In the genomic region with DNA sequence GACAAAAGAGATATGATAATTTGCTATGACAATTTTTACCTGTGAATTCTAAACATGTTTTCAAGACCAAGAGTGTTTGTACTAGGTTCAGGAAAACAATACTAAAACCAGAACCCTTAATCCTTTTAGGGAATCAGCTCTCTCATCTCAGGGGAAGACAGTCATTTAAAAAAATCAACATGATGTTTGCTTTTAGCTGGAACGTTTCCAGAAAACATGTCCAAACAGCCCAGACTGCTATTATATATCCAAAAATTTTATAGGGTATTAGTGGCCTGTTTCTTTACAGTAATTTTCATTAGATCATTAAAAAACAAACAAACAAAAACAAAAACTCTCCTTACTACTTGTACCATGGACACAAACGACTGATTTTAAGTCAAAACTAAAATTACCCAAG, we compare ENCODE assay signal across 9 mouse cellular contexts. TPM values are rescaled to one million over a fixed set of nuclear protein-coding genes. Genes with fewer than 3 reads are reported as not detected.
DNase-seq lines count a peak whose midpoint lies in the region; ATAC-seq and TF ChIP-seq lines count a peak whose summit lies in the region.
"Had no signal": no experiment of that assay in that cellular context is flagged by ENCODE, and none has a peak within 500 bp of the region (broad histone marks: within the 10 kb centered on the region; RNA-seq: fewer than 3 reads in every experiment).

No protein-coding gene starts in this region.

- TF ChIP-seq CTCF in left cerebral cortex, adult 2 months (IDR thresholded peaks at IDR 0.05): no peak

- WGBS in embryonic facial prominence, embryonic 15.5 days: 22% methylated on average over 2 of the region's 2 CpGs
- 13% methylated on average over 2 of the region's 2 CpGs for WGBS in intestine, embryonic 16.5 days

- peaks cover 12% of the 10 kb centered on the region for H3K36me3 ChIP-seq in embryonic facial prominence, embryonic 15.5 days
- 0 out of 2 replicates have a peak, but pooled peaks cover 2% of the 10 kb centered on the region for H3K36me3 ChIP-seq in intestine, embryonic 16.5 days (ENCODE audit: control insufficient read depth, insufficient read depth, low read length)
- H3K36me3 ChIP-seq in myocyte (ENCODE audit: control insufficient read depth, insufficient read depth): peaks cover 20% of the 10 kb centered on the region

- no peaks in the 10 kb centered on the region for H3K9me3 ChIP-seq in embryonic facial prominence, embryonic 15.5 days (replicated peaks)
- H3K9me3 ChIP-seq in intestine, embryonic 16.5 days (ENCODE audit: control insufficient read depth, low read length): no peaks in the 10 kb centered on the region

- no peak overlapping the region for H3ac ChIP-seq in myocyte (ENCODE audit: control insufficient read depth, insufficient read length)

- H3K4me2 ChIP-seq in embryonic facial prominence, embryonic 15.5 days (replicated peaks): peak overlapping the region; percentile 48
- H3K4me2 ChIP-seq in intestine, embryonic 16.5 days (ENCODE audit: low read depth, low read length): peak overlapping the region; percentile 66
- H3K4me2 ChIP-seq in myocyte (ENCODE audit: low read depth): peak overlapping the region; percentile 91

- peak overlapping the region; percentile 91 for H3K4me3 ChIP-seq in left cerebral cortex, adult 2 months
- H3K4me3 ChIP-seq in embryonic facial prominence, embryonic 15.5 days (replicated peaks): peak overlapping the region; percentile 99
- peak overlapping the region; percentile 33 for H3K4me3 ChIP-seq in intestine, embryonic 16.5 days (ENCODE audit: low read length)
- peak overlapping the region; percentile 76 for H3K4me3 ChIP-seq in myocyte

- no peak for ATAC-seq in embryonic facial prominence, embryonic 15.5 days (ENCODE audit: insufficient number of reproducible peaks, low FRiP score, low TSS enrichment, low read depth)
- ATAC-seq in intestine, embryonic 16.5 days: no peak

- H3K79me2 ChIP-seq in myocyte (ENCODE audit: control insufficient read depth, insufficient read depth): peaks cover 62% of the 10 kb centered on the region

- H3K27me3 ChIP-seq in embryonic facial prominence, embryonic 15.5 days: no peaks in the 10 kb centered on the region
- H3K27me3 ChIP-seq in intestine, embryonic 16.5 days (replicated peaks; ENCODE audit: control insufficient read depth, insufficient read depth, low read length): no peaks in the 10 kb centered on the region
- H3K27me3 ChIP-seq in myocyte (ENCODE audit: control insufficient read depth, insufficient read depth, insufficient read length): no peaks in the 10 kb centered on the region

- intact Hi-C loops in left cerebral cortex, adult 2 months (cut with DNase I): loop anchor here (1.0 to 2.0 kb wide), 2 partner anchors 57 to 91 kb away; no protein-coding TSS in a partner anchor
- intact Hi-C loops in left cerebral cortex, postnatal 14 days (cut with DNase I): loop anchor here (2.0 to 10.0 kb wide), 3 partner anchors 61 to 121 kb away; no protein-coding TSS in a partner anchor

- no peak for DNase-seq in left cerebral cortex, adult 2 months (ENCODE audit: extremely low spot score in 1 of 2, low spot score in 2 of 2)
- no peak for DNase-seq in left cerebral cortex, postnatal 14 days (ENCODE audit: low spot score in 2 of 2)
- DNase-seq in layer of hippocampus, postnatal 14 days (ENCODE audit: low spot score in 2 of 2): no peak
- no peak for DNase-seq in gastrocnemius, adult 18-20 months (ENCODE audit: low spot score)
- DNase-seq in c-Kit-positive CD71-positive TER-119-positive erythroid progenitor cells, embryonic 14.5 days (ENCODE audit: low spot score): no peak
- DNase-seq: thymus, postnatal 36 days had no signal

- H3K9ac ChIP-seq in embryonic facial prominence, embryonic 15.5 days: no peak overlapping the region
- H3K9ac ChIP-seq in intestine, embryonic 16.5 days (ENCODE audit: low read depth, low read length): no peak overlapping the region

- H3K4me1 ChIP-seq in embryonic facial prominence, embryonic 15.5 days: peaks cover 32% of the 10 kb centered on the region
- peaks cover 21% of the 10 kb centered on the region for H3K4me1 ChIP-seq in intestine, embryonic 16.5 days (ENCODE audit: control insufficient read depth, insufficient read depth, low read length)

- no peak for TF ChIP-seq POLR2A in myocyte (IDR thresholded peaks at IDR 0.05; ENCODE audit: insufficient read length, low read depth)

- peak overlapping the region; percentile 100 for H3K27ac ChIP-seq in left cerebral cortex, adult 2 months
- H3K27ac ChIP-seq in embryonic facial prominence, embryonic 15.5 days (replicated peaks): peak overlapping the region; percentile 48; the same call in 1 of the 2 replicates
- no peak overlapping the region for H3K27ac ChIP-seq in intestine, embryonic 16.5 days (ENCODE audit: low read length)

TF ChIP-seq in myocyte, 11 proteins besides CTCF, POLR2A, EP300 and RAD21:
- TF ChIP-seq REST (IDR thresholded peaks at IDR 0.05; ENCODE audit: insufficient read depth, insufficient read length): no peak
- no peak for TF ChIP-seq TCF3 (IDR thresholded peaks at IDR 0.05; ENCODE audit: insufficient read length, low read depth)
- TF ChIP-seq USF1 (IDR thresholded peaks at IDR 0.05; ENCODE audit: low read depth): no peak
- no peak for TF ChIP-seq SRF (IDR thresholded peaks at IDR 0.05; ENCODE audit: control insufficient read depth, insufficient read length, low read depth)
- no peak for TF ChIP-seq TCF12 (IDR thresholded peaks at IDR 0.05; ENCODE audit: insufficient read depth, poor library complexity, severe bottlenecking)

RNA-seq across cellular contexts. Expression of a gene that starts 1.3 kb away (rescaled TPM):
- 100 to 1,000 TPM; 721 to 748 TPM for total RNA-seq in left cerebral cortex, adult 2 months (2021)
- 100 to 1,000 TPM; 732 to 742 TPM for total RNA-seq in left cerebral cortex, postnatal 14 days (2021)
- polyA plus RNA-seq in embryonic facial prominence, embryonic 15.5 days (2015; fragmentation: Nextera tagmentation; extraction: Ambion mirVana): 1,155 and 1,174 TPM in 2 replicates
- 702 and 717 TPM in 2 replicates for polyA plus RNA-seq in intestine, embryonic 16.5 days (2015; fragmentation: Nextera tagmentation; extraction: Ambion mirVana)
- polyA plus RNA-seq in myocyte (2012; fragmentation: generic; extraction: Trizol): 530 TPM
- total RNA-seq in layer of hippocampus, postnatal 14 days (2021): 100 to 1,000 TPM; 920 to 943 TPM
- 100 to 1,000 TPM; 281 to 288 TPM for total RNA-seq in gastrocnemius, adult 18-20 months (2021)

RNA-seq across cellular contexts. Expression of a gene that starts 58.1 kb away (rescaled TPM):
- total RNA-seq in left cerebral cortex, adult 2 months (2021): 10 to 100 TPM; 29.7 to 30.5 TPM
- 10 to 100 TPM; 32.4 to 33.0 TPM for total RNA-seq in left cerebral cortex, postnatal 14 days (2021)
- 23.8 and 25.6 TPM in 2 replicates for polyA plus RNA-seq in embryonic facial prominence, embryonic 15.5 days (2015; fragmentation: Nextera tagmentation; extraction: Ambion mirVana)
- 13.0 and 14.9 TPM in 2 replicates for polyA plus RNA-seq in intestine, embryonic 16.5 days (2015; fragmentation: Nextera tagmentation; extraction: Ambion mirVana)
- 14.2 TPM for polyA plus RNA-seq in myocyte (2012; fragmentation: generic; extraction: Trizol)
- total RNA-seq in layer of hippocampus, postnatal 14 days (2021): 10 to 100 TPM; 42.5 to 44.9 TPM
- 10 to 100 TPM; 15.5 to 17.8 TPM for total RNA-seq in gastrocnemius, adult 18-20 months (2021)

Comparison
In these comparisons a context has a peak if more than half of its experiments do, and no peak if none do; other contexts are left out.
1. H3K4me3 ChIP-seq: peak in every context shown above with its lines; median percentile 99 in embryonic facial prominence, embryonic 15.5 days; 91 in left cerebral cortex, adult 2 months; 76 in myocyte; 33 in intestine, embryonic 16.5 days.